Mouse (Mus musculus) Muller cell, postnatal 12 days (primary cell): ENCODE data around the gene Srsf9.
A peak's percentile ranks its signal among the peaks of the same experiment; 100 is the strongest.
"Not testable (repeated sequence)": the region's sequence is repeated elsewhere in the genome, so short reads cannot be mapped to it uniquely, and the experiment has no call there.

Experiments
- DNase-seq: peaks from one replicate; pipeline ENCODE4 v3.0.0-alpha.2; 2015; ENCODE audit errors: inconsistent ontology term

Gene Srsf9

GRCm38 (mm10) chr5:115326875-115327609 lies at the start of gene Srsf9:
Gene Srsf9, plus strand, starts transcription at chr5:115327177.
- DNase-seq = peak; percentile 98

- DNase-seq = no peak
Observed at GRCm38 (mm10) chr5:115278053-115278452, 48.9 kb upstream of the Srsf9 start.

GRCm38 (mm10) chr5:115278785-115279184 lies 48.2 kb upstream of the Srsf9 start:
- DNase-seq = no peak

GRCm38 (mm10) chr5:115279226-115280049 lies 47.5 kb upstream of the Srsf9 start, which contains the start of gene Coq5:
Gene Coq5, plus strand, starts transcription at chr5:115279666.
- peak; percentile 88 for DNase-seq

- no peak for DNase-seq
Observed at GRCm38 (mm10) chr5:115280050-115280687, 46.8 kb upstream of the Srsf9 start.

GRCm38 (mm10) chr5:115284735-115285134 lies 42.2 kb upstream of the Srsf9 start:
- DNase-seq = no peak

GRCm38 (mm10) chr5:115294173-115294572 lies 32.8 kb upstream of the Srsf9 start:
- no peak for DNase-seq

GRCm38 (mm10) chr5:115296347-115296746 lies 30.6 kb upstream of the Srsf9 start:
- no peak for DNase-seq

GRCm38 (mm10) chr5:115300035-115300744 lies 26.8 kb upstream of the Srsf9 start:
- DNase-seq = peak; percentile 92

- DNase-seq = peak; percentile 98
Observed at GRCm38 (mm10) chr5:115300792-115301614, 26.0 kb upstream of the Srsf9 start, which contains the start of gene Dynll1. Gene Dynll1, minus strand, starts transcription at chr5:115300999.

GRCm38 (mm10) chr5:115301615-115302014 lies 25.4 kb upstream of the Srsf9 start:
- DNase-seq = no peak

- not testable (repeated sequence) for DNase-seq
Observed at GRCm38 (mm10) chr5:115302190-115302589, 24.8 kb upstream of the Srsf9 start.

- no peak for DNase-seq
Observed at GRCm38 (mm10) chr5:115312354-115312753, 14.6 kb upstream of the Srsf9 start.

GRCm38 (mm10) chr5:115312816-115313667 lies 13.9 kb upstream of the Srsf9 start:
- DNase-seq = no peak

- DNase-seq = no peak
Observed at GRCm38 (mm10) chr5:115313668-115313943, 13.4 kb upstream of the Srsf9 start.

GRCm38 (mm10) chr5:115316968-115317644 lies 9.9 kb upstream of the Srsf9 start:
- no peak for DNase-seq

- no peak for DNase-seq
Observed at GRCm38 (mm10) chr5:115317645-115318328, 9.2 kb upstream of the Srsf9 start.

- peak; percentile 94 for DNase-seq
Observed at GRCm38 (mm10) chr5:115319004-115319940, 7.7 kb upstream of the Srsf9 start.
